12 mouse cellular contexts compared by ENCODE assay signal in genomic region chr10:40688266-40688665, GRCm38 (mm10). TPM values are rescaled to one million over a fixed set of nuclear protein-coding genes. Genes with fewer than 3 reads are reported as not detected.
DNase-seq lines count a peak whose midpoint lies in the region; ATAC-seq and TF ChIP-seq lines count a peak whose summit lies in the region.
"Had no signal": no experiment of that assay in that cellular context is flagged by ENCODE, and none has a peak within 500 bp of the region (broad histone marks: within the 10 kb centered on the region; RNA-seq: fewer than 3 reads in every experiment).

No protein-coding gene starts in this region.

- peaks cover 6% of the 10 kb centered on the region; the same call in 1 of the 2 replicates for H3K4me1 ChIP-seq in hindbrain, embryonic 14.5 days (replicated peaks; ENCODE audit: control insufficient read depth, insufficient read depth, low read length)
- 0 out of 2 replicates have a peak, but pooled peaks cover 2% of the 10 kb centered on the region for H3K4me1 ChIP-seq in hindbrain, postnatal 0 days (ENCODE audit: insufficient read depth, low read length)
- H3K4me1 ChIP-seq in midbrain, embryonic 15.5 days, result peaks cover 7% of the 10 kb centered on the region

- 0 out of 2 replicates have a peak, but pooled peaks cover 4% of the 10 kb centered on the region for H3K9me3 ChIP-seq in hindbrain, embryonic 14.5 days (ENCODE audit: control insufficient read depth, low read length)
- H3K9me3 ChIP-seq in hindbrain, postnatal 0 days (ENCODE audit: low read length), result no peaks in the 10 kb centered on the region
- H3K9me3 ChIP-seq in midbrain, embryonic 15.5 days, result no peaks in the 10 kb centered on the region
- H3K9me3 ChIP-seq: hindbrain, embryonic 10.5 days had no signal

- 83% methylated on average over 6 of the region's 6 CpGs for WGBS in hindbrain, embryonic 14.5 days
- WGBS in hindbrain, postnatal 0 days, result 65% methylated on average over 6 of the region's 6 CpGs
- 73% methylated on average over 6 of the region's 6 CpGs for WGBS in midbrain, embryonic 15.5 days

- no peak overlapping the region for H3K4me3 ChIP-seq in hindbrain, embryonic 14.5 days (replicated peaks; ENCODE audit: low read length)
- H3K4me3 ChIP-seq in hindbrain, postnatal 0 days (ENCODE audit: low read length), result no peak overlapping the region
- H3K4me3 ChIP-seq in layer of hippocampus, adult 2 months, result no peak overlapping the region
- no peak overlapping the region for H3K4me3 ChIP-seq in midbrain, embryonic 15.5 days
- no peak overlapping the region for H3K4me3 ChIP-seq in gastrocnemius, adult 2 months
- H3K4me3 ChIP-seq: embryonic facial prominence, embryonic 12.5 days; heart, adult 2 months; hindbrain, embryonic 10.5 days had no signal

- intact Hi-C loops in gastrocnemius, adult 2 months (cut with DNase I), result loop anchor here (10.0 kb wide), 1 partner anchor 197 kb away; the partner anchor contains the start of genes Cdc40 and Wasf1

- H3K27me3 ChIP-seq in hindbrain, embryonic 14.5 days (ENCODE audit: control insufficient read depth, insufficient read depth, low read length), result no peaks in the 10 kb centered on the region
- H3K27me3 ChIP-seq in hindbrain, postnatal 0 days (ENCODE audit: insufficient read depth, low read length), result no peaks in the 10 kb centered on the region
- H3K27me3 ChIP-seq in midbrain, embryonic 15.5 days (replicated peaks), result no peaks in the 10 kb centered on the region
- H3K27me3 ChIP-seq: embryonic facial prominence, embryonic 12.5 days had no signal

- H3K27ac ChIP-seq in hindbrain, embryonic 14.5 days, result peak overlapping the region; percentile 45; the same call in 1 of the 2 replicates
- no peak overlapping the region for H3K27ac ChIP-seq in hindbrain, postnatal 0 days
- H3K27ac ChIP-seq in layer of hippocampus, adult 2 months, result peak overlapping the region; percentile 99
- peak overlapping the region; percentile 48; the same call in 1 of the 2 replicates for H3K27ac ChIP-seq in midbrain, embryonic 15.5 days
- no peak overlapping the region for H3K27ac ChIP-seq in gastrocnemius, adult 2 months
- H3K27ac ChIP-seq: embryonic facial prominence, embryonic 12.5 days; heart, adult 2 months; hindbrain, embryonic 10.5 days had no signal

- ATAC-seq in hindbrain, embryonic 14.5 days (ENCODE audit: low FRiP score), result no peak
- no peak for ATAC-seq in hindbrain, postnatal 0 days
- ATAC-seq in midbrain, embryonic 15.5 days (replicated peaks), result no peak

- no peak for TF ChIP-seq CTCF in hindbrain, postnatal 0 days (IDR thresholded peaks at IDR 0.05; ENCODE audit: low read depth)
- no peak for TF ChIP-seq CTCF in layer of hippocampus, adult 2 months (conservative IDR thresholded peaks at IDR 0.05)
- no peak for TF ChIP-seq CTCF in gastrocnemius, adult 2 months (IDR thresholded peaks at IDR 0.05)

- H3K4me2 ChIP-seq in hindbrain, embryonic 14.5 days (replicated peaks), result no peak overlapping the region
- H3K4me2 ChIP-seq in hindbrain, postnatal 0 days (ENCODE audit: low read depth, low read length), result no peak overlapping the region
- no peak overlapping the region for H3K4me2 ChIP-seq in midbrain, embryonic 15.5 days
- H3K4me2 ChIP-seq: embryonic facial prominence, embryonic 12.5 days; lung, embryonic 14.5 days had no signal

- no peak for DNase-seq in hindbrain, embryonic 14.5 days (ENCODE audit: low spot score)
- no peak for DNase-seq in hindbrain, postnatal 0 days (ENCODE audit: low spot score)
- peak; percentile 15 for DNase-seq in CD4-positive, CD25-positive, alpha-beta regulatory T cell, adult 2 months (ENCODE audit: low read depth, low spot score)
- peak; percentile 71 to 93 for DNase-seq in layer of hippocampus, adult 2 months (ENCODE audit: low spot score in 2 of 2)
- DNase-seq in gastrocnemius, adult 2 months, result no peak
- no peak for DNase-seq in thymus, postnatal 0 days (ENCODE audit: low spot score)
- no peak for DNase-seq in lung, postnatal 14 days
- DNase-seq: heart, adult 2 months; lung, embryonic 14.5 days had no signal

- H3K36me3 ChIP-seq in hindbrain, embryonic 14.5 days (replicated peaks; ENCODE audit: control insufficient read depth, insufficient read depth), result no peaks in the 10 kb centered on the region
- H3K36me3 ChIP-seq in hindbrain, postnatal 0 days (ENCODE audit: insufficient read depth, low read length), result no peaks in the 10 kb centered on the region
- H3K36me3 ChIP-seq in midbrain, embryonic 15.5 days (replicated peaks), result no peaks in the 10 kb centered on the region
- H3K36me3 ChIP-seq: embryonic facial prominence, embryonic 12.5 days; hindbrain, embryonic 10.5 days had no signal

- H3K9ac ChIP-seq in hindbrain, embryonic 14.5 days, result no peak overlapping the region
- H3K9ac ChIP-seq in hindbrain, postnatal 0 days (replicated peaks; ENCODE audit: low read length), result no peak overlapping the region
- no peak overlapping the region for H3K9ac ChIP-seq in midbrain, embryonic 15.5 days
- H3K9ac ChIP-seq: embryonic facial prominence, embryonic 12.5 days; lung, embryonic 14.5 days had no signal

RNA-seq across cellular contexts. Expression of gene Mettl24, which starts 5.2 kb away (rescaled TPM):
- 0.33 and 0.76 TPM in 2 replicates for polyA plus RNA-seq in hindbrain, embryonic 14.5 days (2014; fragmentation: Nextera tagmentation; extraction: Ambion mirVana)
- total RNA-seq in hindbrain, postnatal 0 days (2014; rRNA removed), result 0.14 TPM in 1 of 2 replicates, not detected in the other
- 1.1 TPM in 2 replicates for polyA plus RNA-seq in hindbrain, postnatal 0 days (2015; fragmentation: Nextera tagmentation; extraction: Ambion mirVana)
- total RNA-seq in layer of hippocampus, adult 2 months (2021), result 1 to 10 TPM; 2.0 to 2.8 TPM
- 0.47 and 0.71 TPM in 2 replicates for polyA plus RNA-seq in midbrain, embryonic 15.5 days (2015; fragmentation: Nextera tagmentation; extraction: Ambion mirVana)
- total RNA-seq in gastrocnemius, adult 2 months (2021), result under 1 TPM; 0.31 to 0.86 TPM
- polyA plus RNA-seq in thymus, postnatal 0 days (2015; fragmentation: Nextera tagmentation; extraction: Ambion mirVana), result 0.50 and 0.64 TPM in 2 replicates

RNA-seq across cellular contexts. Expression of gene Ddo, which starts 58.5 kb away (rescaled TPM):
- 1.3 and 1.7 TPM in 2 replicates for polyA plus RNA-seq in hindbrain, embryonic 14.5 days (2014; fragmentation: Nextera tagmentation; extraction: Ambion mirVana)
- total RNA-seq in hindbrain, postnatal 0 days (2014; rRNA removed), result 3.8 and 6.0 TPM in 2 replicates
- 4.2 and 4.8 TPM in 2 replicates for polyA plus RNA-seq in hindbrain, postnatal 0 days (2015; fragmentation: Nextera tagmentation; extraction: Ambion mirVana)
- 10 to 100 TPM; 18.9 to 21.5 TPM for total RNA-seq in layer of hippocampus, adult 2 months (2021)
- polyA plus RNA-seq in midbrain, embryonic 15.5 days (2015; fragmentation: Nextera tagmentation; extraction: Ambion mirVana), result 0.82 and 0.98 TPM in 2 replicates
- total RNA-seq in gastrocnemius, adult 2 months (2021), result 10 to 100 TPM; 21.5 to 36.9 TPM
- 0.04 and 0.12 TPM in 2 replicates for polyA plus RNA-seq in thymus, postnatal 0 days (2015; fragmentation: Nextera tagmentation; extraction: Ambion mirVana)

Comparison
In these comparisons a context has a peak if more than half of its experiments do, and no peak if none do; other contexts are left out.
1. H3K27ac ChIP-seq: peak in hindbrain, embryonic 14.5 days (single experiment), layer of hippocampus, adult 2 months (single experiment) and midbrain, embryonic 15.5 days (single experiment); none in hindbrain, postnatal 0 days (single experiment) and gastrocnemius, adult 2 months (single experiment).
2. DNase-seq: peak in CD4-positive, CD25-positive, alpha-beta regulatory T cell, adult 2 months (single experiment) and layer of hippocampus, adult 2 months (2 of 2); none in hindbrain, embryonic 14.5 days (single experiment), hindbrain, postnatal 0 days (single experiment), gastrocnemius, adult 2 months (single experiment), thymus, postnatal 0 days (single experiment) and lung, postnatal 14 days (single experiment).